Mouse (Mus musculus) embryonic fibroblast, embryonic 13.5 days (primary cell): ENCODE results near the gene Fam193b.

Experiments used
- CTCF ChIP-seq: IDR thresholded peaks from 2 replicates; pipeline ENCODE4 v1.5.1; 2011; ENCODE audit warnings: mild to moderate bottlenecking, control low read depth, low read length, moderate library complexity, borderline replicate concordance; ENCODE audit not compliant: insufficient read depth
- POLR2A ChIP-seq: IDR thresholded peaks from 2 replicates; pipeline ENCODE4 v1.6.1; 2011; ENCODE audit warnings: low read depth, mild to moderate bottlenecking, control low read depth, low read length, moderate library complexity

DNA sequence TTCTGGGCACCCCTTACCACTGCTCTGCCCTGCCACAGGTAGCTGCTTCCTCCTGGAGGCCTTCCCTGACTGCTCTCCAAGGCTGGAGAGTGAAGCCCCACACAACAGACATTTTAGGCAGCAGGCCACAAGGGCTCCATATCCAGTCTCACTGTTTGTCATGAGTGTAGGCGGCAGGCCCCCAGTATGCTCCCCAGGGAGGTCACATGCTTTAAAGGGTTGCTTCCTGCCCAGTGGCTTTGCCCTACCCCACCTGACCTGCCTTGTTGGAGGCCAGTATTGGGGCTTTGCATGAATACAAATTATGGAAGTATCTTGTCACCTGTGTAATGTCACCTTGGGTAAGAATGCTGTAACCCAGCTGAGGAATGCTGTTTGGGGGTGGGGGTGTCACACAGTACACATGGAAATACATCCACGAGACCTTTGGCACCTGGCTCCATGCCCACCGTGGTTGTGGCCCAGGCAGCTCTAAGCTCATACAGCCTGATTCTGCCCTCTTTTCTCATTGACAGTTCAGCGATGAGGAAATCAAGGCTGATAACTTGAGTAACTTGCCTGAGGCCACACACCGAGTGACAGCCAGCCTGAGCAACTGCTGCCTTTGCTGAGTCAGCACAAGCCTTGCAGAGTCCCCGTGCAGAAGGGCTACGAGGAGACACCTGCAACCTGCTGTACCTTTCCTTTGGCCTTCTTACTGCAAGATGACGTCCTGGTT, 41.6 kb downstream of the Fam193b start, which contains the start of gene Dok3:
- TF ChIP-seq POLR2A (no peak), CTCF (no peak)
